Mouse (Mus musculus): ENCODE data around the gene Yeats2.

- TF ChIP-seq POLR2A (IDR thresholded peaks at IDR 0.05; ENCODE audit: extremely low read depth, insufficient read depth, low read length) = no peak
- no peak for TF ChIP-seq CTCF (IDR thresholded peaks at IDR 0.05; ENCODE audit: low read depth, low read length)
These were observed 138.5 kb downstream of the Yeats2 start for GRCm38 (mm10) chr16:20279395-20279794.

Measured in liver, adult 2 months (tissue).